Mouse (Mus musculus) heart, embryonic 13.5 days (tissue): ENCODE results near the gene Rpl24. TPM values are rescaled to one million over a fixed set of nuclear protein-coding genes. Genes with fewer than 3 reads are reported as not detected.
"Not testable (repeated sequence)": the region's sequence is repeated elsewhere in the genome, so short reads cannot be mapped to it uniquely, and the experiment has no call there.

Source experiments
- ATAC-seq: fragments of 200-750 bp; cut with Nextera tagmentation; 2 replicates; pipeline ENCODE4 v1.8.0; 2017; ENCODE audit warnings: moderate TSS enrichment; ENCODE audit not compliant: insufficient number of reproducible peaks, low FRiP score, low TSS enrichment; ENCODE audit errors: extremely low read depth
- H3K27ac ChIP-seq: fragments of 300-500 bp; sonication (generic); replicated peaks from 2 replicates; pipeline ENCODE4 v1.5.1; 2015; ENCODE audit warnings: moderate library complexity, mild to moderate bottlenecking, inconsistent platforms
- H3K27me3 ChIP-seq: fragments of 300-500 bp; sonication (generic); replicated peaks from 2 replicates; pipeline ENCODE4 v1.6.1; 2015; ENCODE audit warnings: mild to moderate bottlenecking, inconsistent platforms
- H3K36me3 ChIP-seq: fragments of 300-500 bp; sonication (generic); 2 replicates; pipeline ENCODE4 v1.6.1; 2015; ENCODE audit warnings: mild to moderate bottlenecking, inconsistent platforms
- H3K4me1 ChIP-seq: fragments of 300-500 bp; sonication (generic); 2 replicates; pipeline ENCODE4 v1.6.1; 2015; ENCODE audit warnings: inconsistent platforms
- H3K4me2 ChIP-seq: fragments of 300-500 bp; sonication (generic); 2 replicates; pipeline ENCODE4 v1.6.1; 2015; ENCODE audit warnings: inconsistent platforms, mild to moderate bottlenecking, moderate library complexity
- H3K4me3 ChIP-seq: fragments of 300-500 bp; sonication (generic); 2 replicates; pipeline ENCODE4 v1.5.1; 2015; ENCODE audit warnings: moderate library complexity, mild to moderate bottlenecking, inconsistent platforms
- H3K9ac ChIP-seq: fragments of 300-500 bp; sonication (generic); 2 replicates; pipeline ENCODE4 v1.6.1; 2015; ENCODE audit warnings: inconsistent platforms, mild to moderate bottlenecking, moderate library complexity
- H3K9me3 ChIP-seq: fragments of 300-500 bp; sonication (generic); 2 replicates; pipeline ENCODE4 v1.6.1; 2016; ENCODE audit warnings: inconsistent platforms
- WGBS: fragments of 180-500 bp; shearing (Covaris S2); methylation state at CpG from one replicate; pipeline ENCODE4 v1.1.7; 2015; ENCODE audit warnings: mixed read lengths; 5-methylcytosine and 5-hydroxymethylcytosine counted together
- polyA plus RNA-seq: library from polyadenylated mRNA; unstranded; fragments of >200 nt; fragmentation: Nextera tagmentation; extraction: Ambion mirVana; gene quantifications from 2 replicates; pipeline ENCODE4 v1.2.1, GENCODE M21; 2015

The Rpl24 gene
- polyA plus RNA-seq, 1 experiment from 2014 or later, result 547 TPM

GRCm38 (mm10) chr16:55950462-55950861 is 15.6 kb upstream of the Rpl24 start:
- Histone ChIP-seq H3K4me1 (no peaks in the 10 kb centered on the region), H3K36me3 (no peaks in the 10 kb centered on the region), H3K4me2 (no peak overlapping the region), H3K9me3 (0 out of 2 replicates have a peak, but pooled peaks cover 3% of the 10 kb centered on the region), H3K9ac (no peak overlapping the region), H3K27me3 (no peaks in the 10 kb centered on the region), H3K4me3 (no peak overlapping the region), H3K27ac (no peak overlapping the region)
- WGBS, result 61% methylated on average over 3 of the region's 3 CpGs
- ATAC-seq, result no peak

- H3K9me3 ChIP-seq, result 0 out of 2 replicates have a peak, but pooled peaks cover 3% of the 10 kb centered on the region
- no peaks in the 10 kb centered on the region for H3K36me3 ChIP-seq
- H3K4me2 ChIP-seq, result peak overlapping the region; percentile 57
- ATAC-seq, result no peak
- 41% methylated on average over 19 of the region's 19 CpGs for WGBS
- no peaks in the 10 kb centered on the region for H3K27me3 ChIP-seq
- H3K4me1 ChIP-seq, result no peaks in the 10 kb centered on the region
- H3K9ac ChIP-seq, result peak overlapping the region; percentile 33; the same call in 1 of the 2 replicates
- no peak overlapping the region for H3K27ac ChIP-seq
- peak overlapping the region; percentile 33 for H3K4me3 ChIP-seq
These were observed 15.0 kb upstream of the Rpl24 start for GRCm38 (mm10) chr16:55950946-55951678.

DNA sequence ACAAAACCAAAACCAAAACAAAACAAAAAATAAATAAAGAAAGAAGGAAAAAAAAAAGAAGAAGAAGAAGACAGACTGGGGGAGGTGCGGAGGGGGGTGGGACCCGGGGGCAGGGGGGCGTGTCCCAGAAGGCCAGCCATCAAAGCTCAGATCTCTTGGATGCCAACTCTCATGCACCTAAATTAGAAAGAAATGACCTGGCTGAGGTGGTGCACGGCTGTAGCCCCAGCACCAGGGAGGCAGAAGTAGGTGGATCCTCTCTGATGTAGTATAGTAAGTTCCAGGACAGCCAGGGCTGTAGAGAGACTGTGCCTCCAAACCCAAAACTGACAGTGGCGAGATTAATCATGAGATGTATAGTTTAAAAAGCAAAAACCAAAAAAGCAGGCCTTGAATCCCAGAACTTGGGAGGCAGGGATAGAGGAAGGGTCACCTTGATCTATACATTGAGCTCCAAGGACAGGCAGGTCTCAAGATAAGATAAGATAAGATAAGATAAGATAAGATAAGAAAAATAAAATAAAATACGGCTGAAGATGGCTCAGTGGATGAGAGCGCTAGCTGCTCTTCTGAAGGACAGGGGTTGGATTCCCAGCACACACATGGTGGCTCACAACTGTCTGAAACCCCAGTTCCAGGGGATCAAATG is 14.3 kb upstream of the Rpl24 start:
- 64% methylated on average over 7 of the region's 7 CpGs for WGBS

DNA sequence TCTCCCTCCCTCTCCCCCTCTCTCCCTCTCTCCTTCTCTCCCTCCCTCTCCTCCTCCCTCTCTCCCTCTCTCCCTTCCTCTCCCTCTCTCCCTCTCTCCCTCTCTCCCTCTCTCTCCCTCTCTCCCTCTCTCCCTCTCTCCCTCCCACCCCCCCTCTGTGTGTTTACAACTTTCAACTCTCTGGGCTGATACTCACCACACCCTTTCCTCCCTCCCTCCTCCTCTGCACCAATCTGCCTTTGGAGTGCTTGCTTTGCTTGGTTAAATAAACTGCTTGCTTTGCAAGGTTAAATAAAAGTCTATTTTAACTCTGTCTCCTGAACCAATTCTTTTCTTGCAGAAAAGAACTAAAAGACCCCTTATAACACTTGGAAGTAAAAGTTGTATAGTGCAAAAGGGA is 13.3 kb upstream of the Rpl24 start:
- Histone ChIP-seq H3K27me3 (no peaks in the 10 kb centered on the region), H3K36me3 (no peaks in the 10 kb centered on the region), H3K4me1 (no peaks in the 10 kb centered on the region), H3K4me3 (no peak overlapping the region), H3K4me2 (no peak overlapping the region), H3K27ac (no peak overlapping the region), H3K9me3 (0 out of 2 replicates have a peak, but pooled peaks cover 3% of the 10 kb centered on the region), H3K9ac (no peak overlapping the region)
- no peak for ATAC-seq

More for the DNA sequence above, 14.3 kb upstream of the Rpl24 start:
- no peak for ATAC-seq
- no peak overlapping the region for H3K9ac ChIP-seq
- no peaks in the 10 kb centered on the region for H3K36me3 ChIP-seq
- no peaks in the 10 kb centered on the region for H3K4me1 ChIP-seq
- no peak overlapping the region for H3K27ac ChIP-seq
- no peak overlapping the region for H3K4me2 ChIP-seq
- 0 out of 2 replicates have a peak, but pooled peaks cover 3% of the 10 kb centered on the region for H3K9me3 ChIP-seq
- no peak overlapping the region for H3K4me3 ChIP-seq
- no peaks in the 10 kb centered on the region for H3K27me3 ChIP-seq

- not testable (repeated sequence) for H3K4me3 ChIP-seq, H3K9me3 ChIP-seq, H3K4me1 ChIP-seq, H3K36me3 ChIP-seq, ATAC-seq, H3K9ac ChIP-seq, H3K27me3 ChIP-seq, H3K4me2 ChIP-seq, H3K27ac ChIP-seq
- 87% methylated on average over 9 of the region's 9 CpGs for WGBS
These were observed 11.9 kb upstream of the Rpl24 start for GRCm38 (mm10) chr16:55954196-55954595.

DNA sequence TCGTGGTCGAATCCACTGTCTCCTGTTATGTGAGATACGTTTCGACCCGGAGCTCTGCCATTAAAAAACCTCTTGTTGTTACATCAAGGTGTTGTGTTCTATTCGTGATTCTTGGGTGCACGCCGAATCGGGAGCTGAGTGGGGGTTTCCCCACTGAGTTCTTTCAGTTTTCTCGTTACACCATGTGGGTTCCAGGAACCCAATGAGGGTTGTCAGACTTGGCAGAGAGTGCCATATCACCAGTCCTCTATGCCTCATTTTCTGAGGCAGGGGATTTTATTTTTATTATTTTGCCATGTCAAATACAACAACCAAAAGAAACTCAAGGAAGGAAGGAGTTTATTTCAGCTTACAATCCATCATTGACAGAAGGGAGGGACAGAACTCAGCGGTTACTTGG is 3.0 kb upstream of the Rpl24 start:
- 83% methylated on average over 6 of the region's 11 CpGs for WGBS
- H3K36me3 ChIP-seq, H3K27ac ChIP-seq, H3K4me1 ChIP-seq, H3K4me3 ChIP-seq, H3K27me3 ChIP-seq, H3K9me3 ChIP-seq, H3K4me2 ChIP-seq, H3K9ac ChIP-seq, ATAC-seq: not testable (repeated sequence)

DNA sequence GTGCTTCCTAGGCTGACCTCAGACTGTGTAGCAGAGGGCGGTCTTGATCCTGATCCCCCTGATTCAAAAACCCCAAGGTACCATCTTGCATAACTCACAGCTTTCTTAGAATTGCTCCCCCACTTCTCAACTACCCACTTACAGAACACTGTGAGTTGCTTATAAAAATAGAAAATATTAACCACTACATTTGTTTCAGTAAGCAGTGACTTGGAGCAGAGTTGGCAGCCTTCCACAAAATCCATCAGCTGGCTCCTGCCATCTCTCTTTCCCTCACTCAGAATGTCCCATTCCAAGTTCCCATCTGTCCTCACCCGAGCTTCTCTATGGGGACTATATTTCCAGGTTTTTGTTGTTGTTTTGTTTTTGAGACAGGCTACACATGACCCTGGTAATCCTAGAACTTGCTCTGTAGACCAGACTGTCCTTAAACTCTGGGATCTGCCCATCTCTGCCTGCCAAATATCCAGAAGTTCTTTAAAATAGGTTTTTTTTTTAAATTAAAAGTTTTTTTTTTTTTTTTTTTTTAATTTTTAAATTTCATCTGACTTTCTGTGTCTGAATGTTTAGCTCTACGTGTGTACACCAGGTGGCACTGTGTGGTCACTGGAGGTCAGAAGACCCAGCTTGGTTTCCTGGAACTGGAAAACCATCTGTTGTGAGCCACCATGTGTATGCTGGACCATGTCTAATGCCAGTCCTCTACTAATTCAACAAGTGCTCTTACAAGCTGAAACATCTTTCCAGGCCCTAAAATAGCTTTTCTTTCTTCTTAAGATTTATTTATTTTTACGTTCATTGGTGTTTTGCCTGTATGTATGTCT is 1.7 kb upstream of the Rpl24 start:
- peaks cover 14% of the 10 kb centered on the region for H3K36me3 ChIP-seq
- H3K4me2 ChIP-seq, result no peak overlapping the region
- H3K4me3 ChIP-seq, result no peak overlapping the region
- H3K9me3 ChIP-seq, result no peaks in the 10 kb centered on the region
- no peak overlapping the region for H3K9ac ChIP-seq
- WGBS, result 56% methylated on average over 4 of the region's 4 CpGs
- no peaks in the 10 kb centered on the region for H3K27me3 ChIP-seq
- no peak for ATAC-seq
- peaks cover 19% of the 10 kb centered on the region for H3K4me1 ChIP-seq
- no peak overlapping the region for H3K27ac ChIP-seq

DNA sequence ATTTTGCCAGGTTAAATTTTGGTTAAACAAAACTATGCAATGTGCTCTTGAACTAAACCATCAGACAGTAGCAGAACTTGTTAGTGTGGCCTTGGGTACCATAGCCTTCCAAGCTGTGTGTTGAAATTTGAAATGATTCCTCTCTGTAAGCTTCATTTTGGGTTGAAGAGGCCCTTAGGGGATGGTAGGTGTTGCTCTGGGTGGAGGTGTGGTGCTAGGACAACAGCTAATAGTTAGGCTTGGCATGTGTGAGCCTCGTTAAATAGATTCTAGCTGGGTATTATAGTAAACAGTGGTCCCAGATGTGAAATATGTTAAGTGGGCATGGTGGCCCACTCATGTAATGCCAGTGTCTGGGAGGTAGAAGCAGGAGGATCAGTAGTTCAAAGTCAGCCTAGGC is 1.1 kb downstream of the Rpl24 start:
- no peak for ATAC-seq
- Histone ChIP-seq H3K36me3 (peaks cover 43% of the 10 kb centered on the region), H3K9ac (peak overlapping the region; percentile 97), H3K4me3 (peak overlapping the region; percentile 88), H3K4me1 (peaks cover 34% of the 10 kb centered on the region), H3K4me2 (peak overlapping the region; percentile 85), H3K27me3 (no peaks in the 10 kb centered on the region), H3K27ac (peak overlapping the region; percentile 92), H3K9me3 (no peaks in the 10 kb centered on the region)
- 29% methylated on average over 1 of the region's 1 CpGs for WGBS

GRCm38 (mm10) chr16:55969147-55969546 is 3.1 kb downstream of the Rpl24 start:
- no peak overlapping the region for H3K9ac ChIP-seq
- H3K4me3 ChIP-seq, result no peak overlapping the region
- no peak overlapping the region for H3K27ac ChIP-seq
- peaks cover 49% of the 10 kb centered on the region for H3K36me3 ChIP-seq
- H3K27me3 ChIP-seq, result no peaks in the 10 kb centered on the region
- 84% methylated on average over 3 of the region's 3 CpGs for WGBS
- peaks cover 42% of the 10 kb centered on the region for H3K4me1 ChIP-seq
- no peak for ATAC-seq
- no peak overlapping the region for H3K4me2 ChIP-seq
- H3K9me3 ChIP-seq, result no peaks in the 10 kb centered on the region

- no peaks in the 10 kb centered on the region for H3K27me3 ChIP-seq
- peaks cover 47% of the 10 kb centered on the region for H3K4me1 ChIP-seq
- ATAC-seq, result no peak
- H3K27ac ChIP-seq, result no peak overlapping the region
- H3K36me3 ChIP-seq, result peaks cover 49% of the 10 kb centered on the region
- 90% methylated on average over 5 of the region's 5 CpGs for WGBS
- H3K9ac ChIP-seq, result no peak overlapping the region
- H3K9me3 ChIP-seq, result no peaks in the 10 kb centered on the region
- H3K4me2 ChIP-seq, result no peak overlapping the region
- H3K4me3 ChIP-seq, result no peak overlapping the region
These were observed 4.3 kb downstream of the Rpl24 start for GRCm38 (mm10) chr16:55970416-55970815.
